Comparison of ENCODE assay signal across 9 mouse cellular contexts in genomic region chr13:119341833-119342232, GRCm38 (mm10).
DNase-seq lines count a peak whose midpoint lies in the region; ATAC-seq and TF ChIP-seq lines count a peak whose summit lies in the region.
"Had no signal": no experiment of that assay in that cellular context is flagged by ENCODE, and none has a peak within 500 bp of the region (broad histone marks: within the 10 kb centered on the region; RNA-seq: fewer than 3 reads in every experiment).

No protein-coding gene starts in this region.

- no peaks in the 10 kb centered on the region for H3K27me3 ChIP-seq in intestine, postnatal 0 days (replicated peaks; ENCODE audit: control insufficient read depth, insufficient read depth, low read length)
- H3K27me3 ChIP-seq in intestine, embryonic 15.5 days (replicated peaks), result no peaks in the 10 kb centered on the region
- H3K27me3 ChIP-seq in E14TG2a.4 (ENCODE audit: insufficient read depth, low read length), result no peaks in the 10 kb centered on the region
- no peaks in the 10 kb centered on the region for H3K27me3 ChIP-seq in forebrain, postnatal 0 days (ENCODE audit: insufficient read depth, low read length)
- H3K27me3 ChIP-seq in liver, embryonic 11.5 days (replicated peaks; ENCODE audit: control insufficient read depth, insufficient read depth, low read length), result no peaks in the 10 kb centered on the region

- no peaks in the 10 kb centered on the region for H3K9me3 ChIP-seq in intestine, postnatal 0 days (ENCODE audit: control insufficient read depth)
- no peaks in the 10 kb centered on the region for H3K9me3 ChIP-seq in intestine, embryonic 15.5 days
- no peaks in the 10 kb centered on the region for H3K9me3 ChIP-seq in E14TG2a.4 (ENCODE audit: low read length)
- H3K9me3 ChIP-seq in forebrain, postnatal 0 days (ENCODE audit: low read length), result no peaks in the 10 kb centered on the region
- H3K9me3 ChIP-seq in liver, embryonic 11.5 days (ENCODE audit: control insufficient read depth, low read length), result no peaks in the 10 kb centered on the region

- ATAC-seq in intestine, postnatal 0 days, result no peak
- ATAC-seq in intestine, embryonic 15.5 days, result no peak
- ATAC-seq in forebrain, postnatal 0 days, result no peak
- ATAC-seq in liver, embryonic 11.5 days (replicated peaks; ENCODE audit: low FRiP score), result peak; percentile 66

- peak; percentile 92 for TF ChIP-seq CTCF in intestine, postnatal 0 days (IDR thresholded peaks at IDR 0.05; ENCODE audit: low read depth)
- TF ChIP-seq CTCF in E14TG2a.4 (conservative IDR thresholded peaks at IDR 0.05; ENCODE audit: low read length), result peak; percentile 88
- peak; percentile 74 for TF ChIP-seq CTCF in forebrain, postnatal 0 days (IDR thresholded peaks at IDR 0.05; ENCODE audit: low read depth)

- H3K36me3 ChIP-seq in intestine, postnatal 0 days (ENCODE audit: control insufficient read depth, insufficient read depth), result peaks cover 10% of the 10 kb centered on the region
- H3K36me3 ChIP-seq in intestine, embryonic 15.5 days, result 0 out of 2 replicates have a peak, but pooled peaks cover 5% of the 10 kb centered on the region
- H3K36me3 ChIP-seq in E14TG2a.4 (ENCODE audit: insufficient read depth, low read length), result no peaks in the 10 kb centered on the region
- peaks cover 3% of the 10 kb centered on the region; the same call in 1 of the 2 replicates for H3K36me3 ChIP-seq in forebrain, postnatal 0 days (ENCODE audit: insufficient read depth)
- peaks cover 3% of the 10 kb centered on the region for H3K36me3 ChIP-seq in liver, embryonic 11.5 days (ENCODE audit: control insufficient read depth, insufficient read depth, low read length)

- no peak overlapping the region for H3K4me3 ChIP-seq in intestine, postnatal 0 days (ENCODE audit: low read depth, low read length)
- H3K4me3 ChIP-seq in intestine, embryonic 15.5 days (replicated peaks), result no peak overlapping the region
- H3K4me3 ChIP-seq in E14TG2a.4 (replicated peaks; ENCODE audit: low read length), result no peak overlapping the region
- no peak overlapping the region for H3K4me3 ChIP-seq in forebrain, postnatal 0 days (ENCODE audit: low read depth, low read length)
- no peak overlapping the region for H3K4me3 ChIP-seq in liver, embryonic 11.5 days (ENCODE audit: low read depth, low read length)
- H3K4me3 ChIP-seq: myocyte had no signal

- H3K27ac ChIP-seq in intestine, postnatal 0 days (ENCODE audit: low read depth, low read length), result no peak overlapping the region
- H3K27ac ChIP-seq in intestine, embryonic 15.5 days, result no peak overlapping the region
- H3K27ac ChIP-seq in forebrain, postnatal 0 days (ENCODE audit: low read depth, low read length), result no peak overlapping the region
- H3K27ac ChIP-seq in liver, embryonic 11.5 days (ENCODE audit: low read depth, low read length), result no peak overlapping the region

- DNase-seq in adrenal gland, postnatal 10 days, result peak; percentile 71
- peak; percentile 39 for DNase-seq in forebrain, postnatal 0 days
- DNase-seq in liver, embryonic 11.5 days (ENCODE audit: low spot score), result peak; percentile 48
- peak; percentile 57 for DNase-seq in retina, postnatal 1 day
- DNase-seq in cerebellum, adult 9-11 months, result no peak

- H3K4me1 ChIP-seq in intestine, postnatal 0 days (replicated peaks; ENCODE audit: control insufficient read depth, insufficient read depth, low read length), result no peaks in the 10 kb centered on the region
- H3K4me1 ChIP-seq in intestine, embryonic 15.5 days (replicated peaks), result 0 out of 2 replicates have a peak, but pooled peaks cover 2% of the 10 kb centered on the region
- H3K4me1 ChIP-seq in E14TG2a.4 (replicated peaks; ENCODE audit: low read depth, low read length), result no peaks in the 10 kb centered on the region
- H3K4me1 ChIP-seq in forebrain, postnatal 0 days (ENCODE audit: insufficient read depth), result no peaks in the 10 kb centered on the region
- no peaks in the 10 kb centered on the region for H3K4me1 ChIP-seq in liver, embryonic 11.5 days (replicated peaks; ENCODE audit: control insufficient read depth, insufficient read depth, low read length)

- H3K4me2 ChIP-seq in intestine, postnatal 0 days (replicated peaks; ENCODE audit: low read depth), result no peak overlapping the region
- no peak overlapping the region for H3K4me2 ChIP-seq in intestine, embryonic 15.5 days (replicated peaks)
- no peak overlapping the region for H3K4me2 ChIP-seq in forebrain, postnatal 0 days (ENCODE audit: low read depth)
- no peak overlapping the region for H3K4me2 ChIP-seq in liver, embryonic 11.5 days

- WGBS in intestine, postnatal 0 days, result 40% methylated on average over 2 of the region's 2 CpGs
- WGBS in intestine, embryonic 15.5 days, result 40% methylated on average over 2 of the region's 2 CpGs
- whole genome bisulfite sequencing in forebrain, postnatal 0 days, result 32% methylated on average over 2 of the region's 2 CpGs
- WGBS in liver, embryonic 11.5 days, result 33% methylated on average over 2 of the region's 2 CpGs

- no peak overlapping the region for H3K9ac ChIP-seq in intestine, postnatal 0 days (ENCODE audit: low read depth, low read length)
- H3K9ac ChIP-seq in intestine, embryonic 15.5 days, result no peak overlapping the region
- no peak overlapping the region for H3K9ac ChIP-seq in forebrain, postnatal 0 days
- no peak overlapping the region for H3K9ac ChIP-seq in liver, embryonic 11.5 days (ENCODE audit: low read depth, low read length)
